Comparison of ENCODE assay signal across 16 mouse cellular contexts in the genomic region with DNA sequence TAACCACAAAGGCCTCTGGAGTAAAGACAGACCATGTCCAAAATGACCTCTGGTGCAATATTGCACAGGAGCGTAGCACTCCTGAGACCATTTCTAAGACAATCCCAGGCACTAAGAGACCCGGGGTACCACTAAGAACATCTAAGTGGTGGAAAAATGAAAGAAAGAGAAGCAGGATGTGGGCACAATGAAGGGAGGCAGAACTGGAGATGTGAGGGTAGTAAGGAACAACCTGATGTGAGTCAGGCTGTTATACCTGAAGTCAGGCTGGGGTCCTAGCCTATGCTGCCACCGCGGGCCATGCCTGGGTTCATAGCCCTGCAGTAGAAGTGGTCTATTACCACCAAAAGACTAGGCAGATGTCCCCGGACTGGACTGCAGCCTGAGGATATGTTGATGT.
"Had no signal": no experiment of that assay in that cellular context is flagged by ENCODE, and none has a peak within 500 bp of the region (broad histone marks: within the 10 kb centered on the region; RNA-seq: fewer than 3 reads in every experiment).

No protein-coding gene starts in this region.

- H3K4me1 ChIP-seq: liver, embryonic 13.5 days; liver, embryonic 15.5 days; lung, embryonic 15.5 days; midbrain, embryonic 10.5 days; midbrain, embryonic 12.5 days; neural tube, embryonic 12.5 days; stomach, embryonic 15.5 days had no signal

- H3K9ac ChIP-seq: liver, embryonic 13.5 days; liver, embryonic 15.5 days; liver, postnatal 0 days; lung, embryonic 15.5 days; midbrain, embryonic 12.5 days; neural tube, embryonic 12.5 days; stomach, embryonic 15.5 days had no signal

- H3K27ac ChIP-seq: liver, embryonic 13.5 days; liver, embryonic 15.5 days; lung, embryonic 15.5 days; midbrain, embryonic 10.5 days; midbrain, embryonic 12.5 days; neural tube, embryonic 12.5 days; stomach, embryonic 15.5 days; stomach, postnatal 0 days had no signal

- DNase-seq: liver, embryonic 13.5 days; liver, postnatal 0 days; lung, adult 2 months; lung, postnatal 10 days; midbrain, embryonic 14.5 days; right cerebral cortex, postnatal 14 days; thymus, postnatal 36 days had no signal

- H3K4me3 ChIP-seq: liver, embryonic 13.5 days; liver, embryonic 15.5 days; lung, embryonic 15.5 days; midbrain, embryonic 10.5 days; midbrain, embryonic 12.5 days; myocyte; neural tube, embryonic 12.5 days; stomach, embryonic 15.5 days had no signal

- ATAC-seq: liver, postnatal 0 days; midbrain, embryonic 16.5 days had no signal

- H3K9me3 ChIP-seq: liver, embryonic 13.5 days; liver, embryonic 15.5 days; lung, embryonic 15.5 days; midbrain, embryonic 10.5 days; midbrain, embryonic 12.5 days; neural tube, embryonic 12.5 days; stomach, embryonic 15.5 days had no signal

- H3K36me3 ChIP-seq: liver, embryonic 13.5 days; liver, embryonic 15.5 days; lung, embryonic 15.5 days; midbrain, embryonic 10.5 days; midbrain, embryonic 12.5 days; neural tube, embryonic 12.5 days; stomach, embryonic 15.5 days had no signal

- H3K4me2 ChIP-seq: liver, embryonic 13.5 days; liver, embryonic 15.5 days; lung, embryonic 15.5 days; midbrain, embryonic 12.5 days; neural tube, embryonic 12.5 days; stomach, embryonic 15.5 days had no signal

- H3K27me3 ChIP-seq: liver, embryonic 13.5 days; liver, embryonic 15.5 days; lung, embryonic 15.5 days; midbrain, embryonic 12.5 days; neural tube, embryonic 12.5 days; stomach, embryonic 15.5 days had no signal
